Mouse (Mus musculus) ES-E14 (cell line): Measurements from ENCODE around the gene Tnrc18. TPM values are rescaled to one million over a fixed set of nuclear protein-coding genes. Genes with fewer than 3 reads are reported as not detected.

Experiments
- DNase-seq: peaks from one replicate; pipeline ENCODE4 v3.0.0-alpha.2; 2013; ENCODE audit warnings: low read depth, low spot score
- H3K27ac ChIP-seq: 2 replicates; pipeline ENCODE4 v1.5.1; 2012; ENCODE audit warnings: low read depth, mild to moderate bottlenecking, low read length, moderate library complexity, mixed read lengths; ENCODE audit not compliant: poor library complexity, insufficient read depth, severe bottlenecking
- H3K36me3 ChIP-seq: 2 replicates; pipeline ENCODE4 v1.6.1; 2012; ENCODE audit warnings: mild to moderate bottlenecking, low read length, moderate library complexity, mixed read lengths; ENCODE audit not compliant: control insufficient read depth, poor library complexity, insufficient read depth, severe bottlenecking
- H3K4me1 ChIP-seq, 2 experiments: fragments of 150-350 bp in 1 of 2; sonication (generic) in 1 of 2; 2 replicates each; pipeline ENCODE4 v1.6.1; 2012; ENCODE audit warnings: low read length in 2 of 2, mild to moderate bottlenecking in 1 of 2, mixed read lengths in 1 of 2; ENCODE audit not compliant: control insufficient read depth in 2 of 2, insufficient read depth in 2 of 2, poor library complexity in 1 of 2
- H3K4me3 ChIP-seq, 2 experiments: fragments of 150-350 bp in 1 of 2; sonication (generic) in 1 of 2; 2 replicates each; pipeline ENCODE4 v1.5.1; 2012; ENCODE audit warnings: low read length in 2 of 2, low read depth in 1 of 2, mild to moderate bottlenecking in 1 of 2, mixed read lengths in 1 of 2; ENCODE audit not compliant: insufficient read depth in 1 of 2, poor library complexity in 1 of 2, severe bottlenecking in 1 of 2
- H3K9ac ChIP-seq: 2 replicates; pipeline ENCODE4 v1.6.1; 2012; ENCODE audit warnings: low read depth, mild to moderate bottlenecking, low read length, mixed read lengths; ENCODE audit not compliant: poor library complexity, insufficient read depth, severe bottlenecking
- H3K9me3 ChIP-seq: fragments of 150-350 bp; sonication (generic); 2 replicates; pipeline ENCODE4 v1.6.1; 2012; ENCODE audit warnings: low read depth, mild to moderate bottlenecking, low read length; ENCODE audit not compliant: control insufficient read depth, insufficient read depth
- CHD2 ChIP-seq: IDR thresholded peaks from 2 replicates; pipeline ENCODE4 v1.6.1; 2014; ENCODE audit warnings: mild to moderate bottlenecking, low read depth, low read length, inconsistent platforms
- HCFC1 ChIP-seq: IDR thresholded peaks from 2 replicates; pipeline ENCODE4 v1.6.1; 2012; ENCODE audit warnings: low read length, inconsistent platforms, borderline replicate concordance; ENCODE audit not compliant: insufficient read depth
- MAFK ChIP-seq: IDR thresholded peaks from 2 replicates; pipeline ENCODE4 v1.6.1; 2014; ENCODE audit warnings: mild to moderate bottlenecking, low read depth, low read length, inconsistent platforms; ENCODE audit not compliant: insufficient read depth
- ZC3H11A ChIP-seq: IDR thresholded peaks from 2 replicates; pipeline ENCODE4 v1.6.1; 2012; ENCODE audit warnings: low read depth, mild to moderate bottlenecking, inconsistent platforms, low read length, borderline replicate concordance
- ZNF384 ChIP-seq: IDR thresholded peaks from 2 replicates; pipeline ENCODE4 v1.6.1; 2012; ENCODE audit warnings: low read depth, low read length, inconsistent platforms
- in situ Hi-C, 2 experiments: fragments of 600-800 bp; cut with MboI; formaldehyde crosslinking; loops; one replicate each; pipeline ENCODE4 v1.15.1; 2025; ENCODE audit warnings: low sequenced_read_pairs in 2 of 2, inconsistent platforms in 1 of 2; ENCODE audit not compliant: unreplicated experiment in 2 of 2
- total RNA-seq: library from RNA; depleted of rRNA; stranded (reverse); fragments of 300-350 nt; gene quantifications from 2 replicates; pipeline ENCODE4 v1.2.3, GENCODE M21; 2012

The Tnrc18 gene
- total RNA-seq, 1 experiment, result 20.7 TPM

- Histone ChIP-seq H3K27ac (no peak overlapping the region), H3K4me3 (no peak overlapping the region), H3K9ac (no peak overlapping the region), H3K9me3 (no peaks in the 10 kb centered on the region), H3K36me3 (no peaks in the 10 kb centered on the region), H3K4me1 (peaks cover 0 to 6% of the 10 kb centered on the region in 2 experiments; a peak in 1 of 4 replicates)
- no peak for TF ChIP-seq CHD2
- no peak for TF ChIP-seq ZC3H11A
- TF ChIP-seq HCFC1, result no peak
- no peak for TF ChIP-seq ZNF384
- in situ Hi-C loops, result no loop called here
- no peak for DNase-seq
Measured at GRCm38 (mm10) chr5:142836891-142837290, 19.4 kb upstream of the Tnrc18 start.

- H3K36me3 ChIP-seq, result no peaks in the 10 kb centered on the region
Measured at GRCm38 (mm10) chr5:142833646-142834438, 16.4 kb upstream of the Tnrc18 start.

GRCm38 (mm10) chr5:142826131-142826530 lies 8.7 kb upstream of the Tnrc18 start:
- H3K9me3 ChIP-seq, result no peaks in the 10 kb centered on the region
- DNase-seq, result no peak
- TF ChIP-seq CHD2 (no peak), ZNF384 (no peak), ZC3H11A (no peak), MAFK (no peak), HCFC1 (no peak)
- in situ Hi-C loops, result no loop called here
- no peaks in the 10 kb centered on the region for H3K36me3 ChIP-seq
- H3K27ac ChIP-seq, result no peak overlapping the region
- peaks cover 9 to 19% of the 10 kb centered on the region in 2 experiments; a peak in 3 of 4 replicates for H3K4me1 ChIP-seq
- no peak overlapping the region for H3K4me3 ChIP-seq
- H3K9ac ChIP-seq, result no peak overlapping the region

More at GRCm38 (mm10) chr5:142833646-142834438, 16.4 kb upstream of the Tnrc18 start:
- no peak overlapping the region for H3K9ac ChIP-seq
- in situ Hi-C loops, result no loop called here
- H3K27ac ChIP-seq, result no peak overlapping the region
- no peak for DNase-seq
- H3K4me1 ChIP-seq, result 0 out of 4 replicates have a peak, but pooled peaks cover 0 to 2% of the 10 kb centered on the region in 2 experiments
- TF ChIP-seq CHD2 (no peak), MAFK (no peak), HCFC1 (no peak), ZNF384 (no peak), ZC3H11A (no peak)
- no peak overlapping the region for H3K4me3 ChIP-seq
- H3K9me3 ChIP-seq, result no peaks in the 10 kb centered on the region

- Histone ChIP-seq H3K4me3 (no peak overlapping the region), H3K27ac (no peak overlapping the region), H3K36me3 (no peaks in the 10 kb centered on the region), H3K4me1 (peaks cover 9 to 19% of the 10 kb centered on the region in 2 experiments; a peak in 3 of 4 replicates), H3K9ac (no peak overlapping the region), H3K9me3 (no peaks in the 10 kb centered on the region)
- DNase-seq, result no peak
- in situ Hi-C loops, result no loop called here
- TF ChIP-seq ZNF384 (no peak), ZC3H11A (no peak)
Measured at GRCm38 (mm10) chr5:142825665-142826064, 8.2 kb upstream of the Tnrc18 start.
